Mouse (Mus musculus): ENCODE measurements around the gene Scube3.

Scube3 gene

DNA sequence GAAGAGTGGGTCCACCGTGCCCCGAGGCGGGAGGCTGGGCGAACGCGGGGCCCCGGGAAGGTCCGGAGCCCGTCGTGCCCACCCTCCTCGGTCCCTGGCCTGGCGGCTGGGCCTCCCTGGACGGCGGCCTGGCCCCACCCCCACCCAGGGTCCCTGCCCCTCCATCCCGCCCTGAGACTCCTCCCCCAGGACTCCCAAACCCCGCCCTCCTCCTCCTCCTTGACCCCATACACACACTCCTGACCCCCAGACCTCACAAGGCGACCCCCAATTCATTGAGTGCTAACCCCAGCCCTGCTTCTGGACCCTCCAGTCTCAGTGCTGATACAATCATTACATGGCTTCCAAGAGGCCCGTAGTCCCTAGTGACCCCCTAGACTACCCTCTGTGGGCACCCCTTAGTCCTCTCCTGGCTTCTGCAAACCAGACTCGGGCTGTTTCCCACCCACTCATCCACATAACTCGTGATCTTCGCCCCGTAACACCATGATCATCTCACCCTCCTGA is 35.7 kb downstream of the Scube3 start:
- DNase-seq (ENCODE audit: low read depth, low spot score): peak; percentile 68

DNA sequence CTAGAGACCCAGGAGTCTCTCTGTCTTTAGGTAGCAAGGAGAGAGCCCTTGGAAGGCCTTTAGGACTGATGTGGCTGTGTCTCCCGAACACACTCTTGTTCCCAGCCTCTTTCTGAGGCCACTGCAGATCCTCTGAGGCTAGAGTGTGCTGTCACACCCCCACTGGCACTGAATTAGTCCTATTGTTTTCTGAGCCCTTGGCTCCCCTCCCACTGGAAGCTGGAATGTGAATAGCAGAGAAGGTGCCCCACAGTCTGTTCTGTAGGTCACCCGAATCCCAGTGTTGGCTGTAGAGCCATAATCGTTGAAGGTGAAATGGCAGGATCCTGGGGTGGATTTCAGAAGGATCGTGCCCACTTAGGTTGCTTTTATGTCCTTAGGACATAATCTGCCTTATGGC is 38.4 kb downstream of the Scube3 start:
- DNase-seq (ENCODE audit: low read depth, low spot score): no peak

DNA sequence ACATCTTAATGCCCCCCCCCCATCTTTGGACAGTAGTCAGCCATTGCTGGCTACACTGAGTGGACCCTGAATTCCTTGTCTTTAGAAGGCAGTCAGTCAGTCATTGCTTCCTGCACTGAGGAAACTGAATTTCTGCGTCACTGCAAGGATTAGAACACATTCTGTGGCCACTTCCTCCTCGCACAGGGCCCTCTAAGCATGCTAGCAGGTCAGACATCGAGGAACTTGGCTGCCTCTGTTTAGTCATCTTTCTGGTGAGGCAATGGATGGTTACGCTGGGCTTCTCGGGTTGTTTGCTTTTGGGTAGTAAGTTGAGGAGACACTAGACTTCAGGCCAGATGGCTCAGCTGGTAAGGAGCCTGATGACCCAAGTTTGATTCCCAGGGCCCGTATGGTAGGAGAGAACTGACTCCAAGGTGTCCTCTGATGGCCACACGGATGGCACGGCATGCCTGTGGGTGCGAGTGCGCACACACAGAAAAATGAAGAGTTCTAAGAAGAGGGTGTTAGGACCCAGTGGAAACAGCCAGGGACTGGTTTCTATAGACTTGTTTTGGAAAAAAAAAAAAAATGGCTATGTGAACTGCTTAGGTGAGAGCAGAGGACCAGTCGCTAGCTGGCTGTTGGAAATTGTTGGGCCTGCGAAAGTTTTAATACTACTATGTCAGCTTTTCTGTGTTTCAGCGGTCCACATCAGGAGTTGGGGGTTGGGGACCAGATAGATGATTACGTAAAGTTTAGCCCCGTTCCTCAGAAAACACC is 39.0 kb downstream of the Scube3 start:
- DNase-seq (ENCODE audit: low read depth, low spot score): no peak

DNA sequence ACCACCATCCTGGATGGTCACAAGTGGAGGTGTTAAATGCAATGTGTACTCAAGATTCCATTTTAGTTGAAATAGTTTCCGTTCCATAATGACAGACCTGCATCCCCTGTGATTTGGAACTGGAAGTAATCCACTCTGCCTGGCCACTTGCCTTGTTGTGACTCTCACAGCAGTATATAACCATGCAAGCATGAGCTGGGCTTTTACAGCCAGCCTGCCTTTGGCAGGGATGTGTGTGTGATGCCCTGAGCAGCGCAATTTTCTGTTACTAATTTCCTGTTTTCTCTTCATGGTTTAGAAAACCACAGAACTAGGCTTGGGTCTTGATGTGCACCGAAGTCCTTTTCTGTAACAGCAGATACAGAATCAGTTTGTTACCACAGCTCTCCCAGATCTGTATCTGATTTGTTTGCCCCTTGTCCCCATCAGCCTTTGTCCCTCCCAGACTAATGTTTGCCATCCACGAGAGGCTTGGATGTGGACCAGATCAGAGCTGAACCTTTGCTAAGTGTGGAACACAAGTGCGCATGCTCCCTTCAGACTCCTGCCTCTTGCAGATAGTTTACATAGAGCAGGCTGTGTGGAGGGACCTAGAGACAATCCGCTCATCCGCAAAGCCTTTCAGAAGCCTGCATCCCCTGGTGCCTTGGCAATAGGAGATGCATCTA is 43.2 kb downstream of the Scube3 start:
- DNase-seq (ENCODE audit: low read depth, low spot score): no peak

DNA sequence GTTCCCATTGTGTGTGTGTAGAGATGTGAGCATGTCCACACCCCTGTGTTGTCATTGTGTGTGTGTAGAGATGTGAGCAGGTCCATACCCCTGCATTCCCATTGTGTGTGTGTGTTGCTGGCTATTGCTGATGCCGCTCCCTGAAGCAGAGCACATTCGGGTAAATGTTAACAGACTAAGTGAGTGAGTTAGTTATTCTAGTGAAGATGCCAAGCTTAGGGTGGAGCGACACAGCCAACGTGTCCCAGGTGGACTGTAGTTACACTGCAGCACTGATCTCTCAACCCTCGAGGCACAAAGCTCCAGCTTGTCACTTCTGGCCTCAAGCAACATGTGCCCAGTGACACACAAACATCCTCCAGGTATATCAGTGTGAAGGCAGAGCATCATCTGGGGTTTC is 46.4 kb downstream of the Scube3 start:
- DNase-seq (ENCODE audit: low read depth, low spot score): no peak

DNA sequence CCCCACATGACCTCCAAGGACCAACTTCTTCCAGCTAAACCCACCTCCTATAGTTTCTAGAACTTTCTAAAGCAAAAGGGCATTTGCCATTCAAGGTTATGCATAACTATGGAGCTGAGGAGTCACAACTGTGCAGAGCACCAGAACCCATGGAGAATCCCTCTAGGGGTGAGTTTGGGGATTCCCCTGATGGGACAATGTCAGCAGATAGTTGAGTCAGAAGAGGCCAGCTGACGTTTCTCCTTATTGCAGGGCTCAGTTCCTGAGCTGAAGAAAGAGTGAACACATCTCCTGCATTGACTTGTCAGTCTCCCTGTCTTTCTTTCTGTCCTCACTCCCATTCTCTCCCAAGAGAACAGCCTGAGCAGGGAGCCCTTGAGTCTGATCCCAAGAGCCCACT is 50.8 kb downstream of the Scube3 start:
- peak; percentile 61 for DNase-seq (ENCODE audit: low read depth, low spot score)

DNA sequence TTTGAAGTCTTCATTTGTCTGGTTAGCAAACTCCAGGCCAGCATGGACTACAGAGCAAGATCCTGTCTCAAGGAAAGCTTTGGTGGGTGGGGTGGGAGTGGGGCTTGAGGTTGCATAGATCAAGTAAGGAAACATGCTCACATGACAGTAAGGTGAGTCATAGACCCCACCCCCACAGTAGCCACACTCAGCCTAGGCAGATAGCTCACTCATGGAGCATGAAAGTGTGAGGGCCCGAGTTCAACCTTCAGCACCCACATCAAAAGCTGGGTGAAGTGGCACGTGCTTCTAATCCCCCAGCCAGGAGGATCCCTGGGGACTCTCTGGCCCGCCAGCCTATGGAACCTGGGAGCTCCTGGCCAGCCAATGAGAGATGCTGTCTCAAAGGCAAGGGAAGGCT is 51.6 kb downstream of the Scube3 start:
- DNase-seq (ENCODE audit: low read depth, low spot score): peak; percentile 69

DNA sequence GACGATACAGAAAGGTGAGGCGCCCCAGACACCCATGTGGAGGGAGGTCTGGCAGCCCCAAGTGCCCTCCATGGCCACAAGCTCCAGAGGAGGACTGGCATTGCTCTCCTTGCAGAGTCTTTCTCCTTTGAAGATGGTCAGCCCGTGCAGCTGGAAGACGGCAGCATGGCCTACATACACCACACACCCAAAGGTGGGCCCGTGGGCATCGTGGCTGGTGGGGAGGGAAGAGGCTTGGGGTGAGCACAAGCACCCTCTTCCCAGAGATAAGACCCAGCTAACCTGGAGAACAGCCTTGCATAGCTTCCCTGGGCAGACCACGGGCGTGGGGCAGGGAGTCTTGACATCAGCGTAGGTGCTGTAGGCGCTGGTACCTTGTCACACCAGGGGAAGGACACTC is 53.1 kb downstream of the Scube3 start:
- no peak for DNase-seq (ENCODE audit: low read depth, low spot score)

DNA sequence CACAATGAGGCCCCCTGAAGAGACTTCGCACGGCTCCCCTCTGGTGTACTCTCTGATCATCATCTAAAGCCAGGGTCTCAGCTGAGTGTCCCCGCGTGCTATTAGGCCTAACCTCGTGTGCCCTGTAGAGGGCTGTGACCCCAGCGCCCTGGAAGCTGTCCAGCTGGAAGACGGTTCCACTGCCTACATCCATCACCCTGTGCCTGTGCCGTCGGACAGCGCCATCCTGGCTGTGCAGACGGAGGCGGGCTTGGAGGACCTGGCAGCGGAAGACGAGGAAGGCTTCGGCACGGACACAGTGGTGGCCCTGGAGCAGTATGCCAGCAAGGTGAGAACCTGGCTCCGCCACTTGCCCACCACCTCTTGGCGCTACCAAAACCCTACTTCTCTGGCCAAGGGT is 55.7 kb downstream of the Scube3 start:
- no peak for DNase-seq (ENCODE audit: low read depth, low spot score)

DNA sequence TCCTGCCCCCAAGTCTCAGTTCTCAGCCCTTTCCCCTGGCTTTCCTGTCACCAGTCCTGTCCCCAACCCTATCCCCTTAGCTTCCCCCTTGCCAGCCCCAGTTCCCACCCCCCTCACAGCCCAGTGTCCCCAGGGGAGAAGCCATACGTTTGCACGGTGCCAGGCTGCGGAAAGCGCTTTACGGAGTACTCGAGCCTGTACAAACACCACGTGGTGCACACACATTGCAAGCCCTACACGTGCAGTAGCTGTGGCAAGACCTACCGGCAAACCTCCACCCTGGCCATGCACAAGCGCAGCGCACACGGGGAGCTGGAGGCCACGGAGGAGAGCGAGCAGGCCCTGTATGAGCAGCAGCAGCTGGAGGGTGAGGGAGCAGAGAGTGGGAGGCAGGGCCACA is 60.0 kb downstream of the Scube3 start:
- DNase-seq (ENCODE audit: low read depth, low spot score): no peak

DNA sequence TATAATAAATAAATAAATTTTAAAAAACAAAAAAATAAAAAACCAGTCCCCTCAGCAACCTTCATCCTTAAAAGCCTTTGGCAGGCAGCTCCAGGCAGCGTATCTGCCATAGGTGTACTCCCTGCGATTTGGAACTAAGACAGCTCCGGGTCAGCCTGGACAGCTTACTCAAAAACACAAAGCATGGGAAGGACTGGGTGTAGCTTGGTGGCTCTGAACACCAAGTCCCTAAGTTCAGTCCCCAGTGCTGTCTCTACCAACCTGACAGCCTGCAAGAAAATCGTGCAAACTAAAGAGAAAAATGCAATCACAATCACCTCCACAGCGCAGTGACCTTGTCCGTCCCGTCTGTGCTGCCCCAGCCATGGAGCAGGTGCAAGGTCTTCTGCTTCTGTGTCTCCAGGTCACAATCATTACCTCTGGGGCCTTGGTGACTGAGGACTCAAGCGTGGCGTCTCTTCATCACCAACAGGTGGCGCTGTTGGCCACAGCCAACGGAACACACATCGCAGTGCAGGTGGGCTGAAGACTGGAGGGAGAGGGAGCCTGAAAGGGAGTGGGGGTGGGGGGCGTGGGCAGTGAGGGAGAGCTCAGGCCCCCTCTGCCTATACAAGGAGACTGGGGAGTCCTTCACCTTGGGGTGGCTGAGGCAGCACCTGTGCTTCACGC is 62.2 kb downstream of the Scube3 start:
- peak; percentile 59 for DNase-seq (ENCODE audit: low read depth, low spot score)

DNA sequence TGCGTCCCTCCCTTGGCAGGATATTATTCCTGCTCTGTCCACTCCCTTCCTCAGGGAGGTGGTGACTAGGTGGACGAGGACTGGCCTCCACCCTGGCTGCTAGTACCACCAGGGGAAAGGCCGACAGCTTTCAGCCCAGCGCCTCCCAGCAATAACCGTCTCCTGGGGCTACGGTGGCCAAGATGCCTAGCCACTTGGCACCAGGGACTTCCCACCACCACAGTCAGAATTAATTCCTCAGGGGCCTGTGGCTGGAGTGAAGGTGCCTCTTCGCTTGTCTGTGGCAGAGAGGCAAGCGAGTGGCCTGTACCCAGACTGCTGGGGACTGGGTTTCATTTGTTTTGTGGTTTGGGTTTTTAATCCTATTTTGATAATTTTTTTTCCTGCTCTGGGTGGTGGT is 63.5 kb downstream of the Scube3 start:
- no peak for DNase-seq (ENCODE audit: low read depth, low spot score)

DNA sequence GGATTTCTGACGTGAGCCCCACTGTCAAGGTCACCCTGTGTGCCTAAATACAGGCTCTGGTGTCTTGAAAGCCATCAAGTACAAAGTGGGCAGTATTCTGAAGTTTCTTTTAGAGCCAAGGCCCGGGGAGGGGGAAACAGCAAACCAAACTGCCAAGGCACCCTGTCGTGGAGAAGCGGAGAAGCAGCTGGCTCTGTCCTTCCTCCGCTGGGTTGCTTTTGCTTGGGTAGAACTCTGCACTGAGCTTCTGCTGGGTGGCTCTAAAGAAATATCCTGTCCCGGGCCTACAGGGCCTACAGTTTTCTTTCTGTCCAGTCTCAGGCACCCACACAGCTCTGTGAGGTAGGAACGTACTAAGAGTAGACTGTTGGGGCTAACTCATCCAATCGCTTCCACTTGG is 65.2 kb downstream of the Scube3 start:
- no peak for DNase-seq (ENCODE audit: low read depth, low spot score)

DNA sequence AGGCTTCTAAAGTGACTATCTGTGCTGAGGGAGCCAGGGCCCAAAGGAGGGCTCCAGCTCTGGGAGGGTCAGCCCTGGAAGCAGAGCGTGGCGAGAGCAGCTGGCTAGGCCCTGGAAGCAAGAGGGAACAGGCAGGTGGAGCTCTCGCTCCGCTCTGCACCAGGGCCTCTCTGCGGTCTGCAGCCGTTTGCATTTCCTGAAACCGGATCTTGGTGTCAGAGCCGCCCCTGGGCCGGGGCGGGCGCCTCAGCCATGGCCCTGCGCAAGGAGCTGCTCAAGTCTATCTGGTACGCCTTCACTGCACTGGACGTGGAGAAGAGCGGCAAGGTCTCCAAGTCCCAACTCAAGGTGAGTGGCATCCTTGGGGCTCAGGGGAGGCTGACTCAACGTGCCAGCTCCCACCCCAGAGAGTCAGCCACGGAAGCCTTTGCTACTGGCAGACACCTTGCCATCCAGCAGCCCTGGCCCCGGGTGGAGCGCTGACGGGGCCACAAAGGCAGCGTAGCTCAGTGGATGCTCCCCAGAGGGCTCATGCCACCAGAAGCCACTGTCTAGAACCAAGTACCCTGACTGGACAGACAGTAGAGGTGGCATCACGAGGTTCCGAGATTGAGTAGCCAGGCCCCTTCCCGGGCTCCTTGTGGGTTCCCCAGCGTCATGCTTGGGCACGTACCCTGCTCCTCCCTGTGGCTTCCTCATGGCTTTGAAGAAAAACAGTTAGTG is 65.8 kb downstream of the Scube3 start, which contains the start of gene Def6:
Gene Def6, plus strand, starts transcription at position 188 of the 723 bp plus-strand sequence.
- peak; percentile 25 for DNase-seq (ENCODE audit: low read depth, low spot score)

DNA sequence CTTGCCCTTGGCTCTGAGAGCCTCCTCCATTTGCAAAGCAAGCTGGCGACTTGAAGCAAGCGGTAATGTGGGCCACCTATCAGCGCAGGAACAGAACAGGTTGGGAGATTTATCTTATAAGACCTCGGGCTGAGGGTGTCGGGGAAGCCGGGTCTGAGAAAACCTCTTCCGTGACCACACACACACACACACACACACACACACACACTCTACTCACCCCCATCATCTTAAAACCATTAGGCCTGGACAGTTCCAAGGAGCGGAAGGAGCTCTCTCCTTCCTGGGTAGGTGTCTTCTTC is 66.3 kb downstream of the Scube3 start:
- DNase-seq (ENCODE audit: low read depth, low spot score): no peak

DNA sequence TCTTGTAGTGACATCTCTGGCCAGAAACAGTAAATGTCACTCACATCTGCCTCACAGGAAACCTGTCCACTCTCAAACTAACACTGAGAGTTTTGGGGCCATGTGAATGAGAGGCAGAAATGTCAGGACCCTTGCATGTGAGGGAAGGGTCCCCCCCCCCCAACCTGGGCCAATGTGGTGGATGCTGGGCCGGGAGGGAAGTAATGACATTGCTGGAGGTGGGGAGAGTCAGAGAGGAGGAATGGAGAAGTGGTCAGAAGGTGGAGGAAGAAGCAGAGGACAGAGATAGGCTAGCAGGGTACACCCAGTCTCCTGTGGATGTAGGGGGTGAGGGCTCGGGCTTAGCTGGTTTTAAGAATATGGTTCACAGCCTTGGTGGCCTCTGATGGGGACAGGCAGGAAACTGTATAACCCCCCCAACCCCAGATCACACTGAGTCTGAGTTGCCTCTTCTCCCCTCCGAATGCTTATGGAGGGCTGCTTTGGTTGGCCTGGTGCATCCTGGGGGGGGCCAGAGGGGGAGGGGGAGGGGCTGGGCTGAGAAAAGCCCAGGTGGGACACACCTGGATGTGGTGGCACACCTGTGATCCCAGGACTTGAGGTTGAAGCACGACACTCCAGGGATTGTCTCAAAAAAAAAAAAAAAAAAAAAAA is 67.6 kb downstream of the Scube3 start:
- DNase-seq (ENCODE audit: low read depth, low spot score): no peak

DNA sequence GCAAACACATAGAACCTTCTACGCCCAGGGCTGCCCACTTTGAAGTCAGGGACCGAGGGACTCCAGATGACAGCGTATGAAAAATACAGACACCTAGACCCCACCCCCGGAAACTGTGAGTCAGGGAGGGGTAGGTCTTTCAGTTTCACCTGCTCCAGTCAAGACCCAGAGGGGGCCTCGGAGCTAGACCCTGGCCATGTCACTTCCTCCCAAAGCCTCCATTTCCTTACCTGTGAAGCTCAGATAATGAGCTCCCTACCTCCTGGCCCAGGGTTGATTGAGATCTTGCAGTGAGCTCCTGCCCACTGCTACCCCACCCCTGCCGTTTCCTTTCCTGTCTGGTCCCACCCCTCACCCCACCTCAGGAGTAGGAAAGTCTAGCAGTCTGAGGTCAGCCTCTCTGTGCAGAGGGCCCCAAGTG is 70.0 kb downstream of the Scube3 start:
- DNase-seq (ENCODE audit: low read depth, low spot score): no peak

DNA sequence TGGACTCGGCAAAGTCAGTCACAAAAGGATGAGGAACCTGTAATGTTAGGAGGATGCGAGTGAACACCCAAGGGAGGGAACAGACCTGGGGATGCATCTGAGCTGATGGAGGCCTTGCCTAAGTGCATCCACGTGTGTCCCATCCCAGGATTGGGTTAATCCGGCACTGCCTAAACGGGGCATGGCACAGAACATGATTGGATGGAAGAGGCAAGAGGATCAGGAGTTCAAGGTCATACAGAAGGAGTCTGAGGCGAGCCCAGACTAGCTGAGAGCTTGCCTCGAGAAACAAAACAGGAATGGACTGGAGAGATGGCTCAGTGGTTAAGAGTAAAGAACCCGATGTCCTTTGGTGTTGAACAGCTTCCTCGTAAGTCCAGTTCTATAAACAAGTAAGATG is 70.5 kb downstream of the Scube3 start:
- DNase-seq (ENCODE audit: low read depth, low spot score): no peak

DNA sequence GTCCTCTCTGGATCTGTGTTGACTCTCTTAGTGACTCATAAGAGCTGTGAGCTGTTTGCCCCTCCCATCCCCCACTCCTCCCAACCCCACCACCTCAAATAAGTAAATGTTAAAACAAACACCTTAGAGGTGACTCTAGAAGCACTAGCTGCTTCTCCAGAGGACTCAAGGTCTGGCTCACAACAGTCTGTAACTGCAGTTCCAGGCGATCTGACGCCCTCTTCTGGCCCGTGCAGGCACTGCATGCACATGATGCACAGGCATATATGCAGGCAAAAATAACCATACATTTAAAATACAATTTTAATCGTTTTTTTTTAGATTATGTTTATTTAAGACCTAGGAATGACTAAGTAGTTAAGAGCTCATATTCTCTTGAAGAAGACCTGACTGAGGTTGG is 71.3 kb downstream of the Scube3 start:
- DNase-seq (ENCODE audit: low read depth, low spot score): no peak

DNA sequence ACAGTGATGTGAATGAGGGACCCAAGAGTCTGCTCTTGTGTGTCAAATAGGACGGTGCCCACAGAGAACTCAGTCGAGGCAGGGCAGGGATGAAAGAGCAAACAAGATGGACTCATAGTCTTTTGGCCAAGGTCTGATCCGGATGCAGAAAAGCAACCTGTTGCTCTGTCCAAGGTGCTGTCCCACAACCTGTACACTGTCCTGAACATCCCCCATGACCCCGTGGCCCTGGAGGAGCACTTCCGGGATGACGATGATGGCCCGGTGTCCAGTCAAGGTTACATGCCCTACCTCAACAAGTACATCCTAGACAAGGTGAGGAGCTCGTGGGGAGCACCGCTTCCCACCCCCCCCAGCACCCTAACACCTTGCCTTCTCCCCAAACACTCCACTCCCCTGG is 74.8 kb downstream of the Scube3 start:
- DNase-seq (ENCODE audit: low read depth, low spot score): no peak

All from 3T3-L1 (cell line).